Mouse (Mus musculus): ENCODE results near the gene Hccs. TPM values are rescaled to one million over a fixed set of nuclear protein-coding genes. Genes with fewer than 3 reads are reported as not detected.

The Hccs gene
- polyA plus RNA-seq, 1 experiment from 2014 or later = 36.4 TPM

DNA sequence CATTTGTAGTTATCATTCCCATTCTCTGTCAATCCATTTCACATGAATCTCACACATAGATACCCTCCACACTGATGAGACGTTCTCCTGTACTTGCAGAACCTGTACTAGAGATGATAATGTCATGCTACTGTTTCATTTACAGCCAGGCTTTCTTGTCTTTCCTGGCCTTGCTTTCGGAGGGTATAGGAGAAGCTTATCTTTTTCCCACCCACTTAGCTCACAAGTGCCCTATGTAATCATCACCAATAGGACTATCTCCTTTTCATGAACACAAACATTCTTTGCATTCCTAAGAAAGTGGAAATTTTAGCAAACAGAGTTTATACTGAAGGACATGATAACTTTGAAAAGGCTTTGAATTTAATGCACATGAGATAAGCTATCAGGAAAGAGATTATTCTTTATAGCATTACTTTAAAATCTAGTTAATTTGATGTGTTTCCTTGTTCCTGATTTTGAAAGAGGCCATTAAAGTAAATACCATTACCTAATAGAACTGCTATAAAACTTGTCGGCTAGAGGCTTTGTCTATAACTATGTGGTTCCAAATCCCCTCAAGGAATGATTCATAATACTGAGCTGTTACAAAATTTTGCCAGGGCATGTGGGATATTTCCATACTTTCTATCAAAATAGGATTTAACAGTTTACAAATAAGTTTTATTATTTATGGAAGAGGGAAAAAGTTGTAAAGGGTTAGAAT lies 97.7 kb downstream of the Hccs start:
- DNase-seq (ENCODE audit: low spot score) (no peak), ATAC-seq (no peak)
- Histone ChIP-seq H3K36me3 (ENCODE audit: control insufficient read depth, insufficient read depth, low read length) (no peaks in the 10 kb centered on the region), H3K27ac (ENCODE audit: low read depth, low read length) (no peak overlapping the region), H3K4me1 (ENCODE audit: control insufficient read depth, insufficient read depth, low read length) (no peaks in the 10 kb centered on the region), H3K4me2 (ENCODE audit: low read length) (no peak overlapping the region), H3K9ac (ENCODE audit: low read length) (no peak overlapping the region), H3K4me3 (ENCODE audit: low read depth, low read length) (no peak overlapping the region), H3K9me3 (replicated peaks; ENCODE audit: control insufficient read depth, low read length) (no peaks in the 10 kb centered on the region), H3K27me3 (replicated peaks; ENCODE audit: control insufficient read depth, insufficient read depth, low read length) (no peaks in the 10 kb centered on the region)
- WGBS = 77% methylated on average over 3 of the region's 3 CpGs

- Histone ChIP-seq H3K4me3 (ENCODE audit: low read depth, low read length) (no peak overlapping the region), H3K9ac (ENCODE audit: low read length) (no peak overlapping the region), H3K4me1 (ENCODE audit: control insufficient read depth, insufficient read depth, low read length) (no peaks in the 10 kb centered on the region), H3K27me3 (replicated peaks; ENCODE audit: control insufficient read depth, insufficient read depth, low read length) (no peaks in the 10 kb centered on the region), H3K27ac (ENCODE audit: low read depth, low read length) (no peak overlapping the region), H3K4me2 (ENCODE audit: low read length) (no peak overlapping the region), H3K36me3 (ENCODE audit: control insufficient read depth, insufficient read depth, low read length) (no peaks in the 10 kb centered on the region), H3K9me3 (replicated peaks; ENCODE audit: control insufficient read depth, low read length) (no peaks in the 10 kb centered on the region)
- WGBS = 81% methylated on average over 8 of the region's 8 CpGs
- ATAC-seq (no peak), DNase-seq (ENCODE audit: low spot score) (no peak)
Observed at GRCm38 (mm10) chrX:169220064-169220463, 100.1 kb downstream of the Hccs start.

GRCm38 (mm10) chrX:169210019-169210418 lies 110.2 kb downstream of the Hccs start:
- H3K9me3 ChIP-seq (replicated peaks; ENCODE audit: control insufficient read depth, low read length) = no peaks in the 10 kb centered on the region
- no peak overlapping the region for H3K9ac ChIP-seq (ENCODE audit: low read length)
- no peaks in the 10 kb centered on the region for H3K36me3 ChIP-seq (ENCODE audit: control insufficient read depth, insufficient read depth, low read length)
- ATAC-seq = no peak
- 65% methylated on average over 3 of the region's 3 CpGs for WGBS
- H3K27ac ChIP-seq (ENCODE audit: low read depth, low read length) = no peak overlapping the region
- no peak overlapping the region for H3K4me2 ChIP-seq (ENCODE audit: low read length)
- DNase-seq (ENCODE audit: low spot score) = no peak
- no peaks in the 10 kb centered on the region for H3K4me1 ChIP-seq (ENCODE audit: control insufficient read depth, insufficient read depth, low read length)
- H3K4me3 ChIP-seq (ENCODE audit: low read depth, low read length) = no peak overlapping the region
- no peaks in the 10 kb centered on the region; the same call in 1 of the 2 replicates for H3K27me3 ChIP-seq (replicated peaks; ENCODE audit: control insufficient read depth, insufficient read depth, low read length)

Other genes with a start within 250 kb of the Hccs start
- gene Amelx, start 133.2 kb downstream of the Hccs start, polyA plus RNA-seq (2014; fragmentation: Nextera tagmentation; extraction: Ambion mirVana) = not detected in 2 replicates

Data from forebrain, embryonic 14.5 days (tissue).